18 mouse cellular contexts compared by ENCODE assay signal in genomic region chr9:35365975-35366374, GRCm38 (mm10).
"Had no signal": no experiment of that assay in that cellular context is flagged by ENCODE, and none has a peak within 500 bp of the region (broad histone marks: within the 10 kb centered on the region; RNA-seq: fewer than 3 reads in every experiment).

No protein-coding gene starts in this region.

- H3K27ac ChIP-seq: layer of hippocampus, adult 2 months; left cerebral cortex, adult 2 months; limb, embryonic 15.5 days; liver, embryonic 12.5 days; midbrain, embryonic 15.5 days; neural tube, embryonic 13.5 days had no signal

- H3K4me3 ChIP-seq: layer of hippocampus, adult 2 months; left cerebral cortex, adult 2 months; limb, embryonic 15.5 days; liver, embryonic 12.5 days; megakaryocyte, embryonic 14.5 days; midbrain, embryonic 15.5 days; neural tube, embryonic 13.5 days had no signal

- H3K27me3 ChIP-seq: limb, embryonic 15.5 days; liver, embryonic 12.5 days had no signal

- DNase-seq: kidney, adult 8-10 months; kidney, postnatal 10 days; kidney, postnatal 4 days; lung, embryonic 14.5 days; lung, postnatal 10 days; lung, postnatal 4 days; retina, postnatal 1 day; right cerebral cortex, postnatal 4 days; spleen, adult 18-20 months; thymus, adult 2 months; thymus, postnatal 25 days had no signal

- ATAC-seq: liver, embryonic 12.5 days; midbrain, embryonic 15.5 days had no signal
